Mouse (Mus musculus) adrenal gland, postnatal 4 days (tissue): ENCODE data around the gene H2-Q1. TPM values are rescaled to one million over a fixed set of nuclear protein-coding genes. Genes with fewer than 3 reads are reported as not detected.
"Not testable (repeated sequence)": the region's sequence is repeated elsewhere in the genome, so short reads cannot be mapped to it uniquely, and the experiment has no call there.

Experiments
- DNase-seq, 2 experiments: peaks; one replicate each; pipeline ENCODE4 v3.0.0; 2021 to 2022; ENCODE audit warnings: low spot score in 2 of 2, mixed read lengths in 2 of 2
- long read RNA-seq, 2 experiments: library from polyadenylated mRNA; stranded (forward); transcript quantifications; one replicate each; pipeline ENCODE4 v2.0.0; 2021
- total RNA-seq, 2 experiments: library from RNA; stranded (reverse); gene quantifications; 2 replicates each; pipeline ENCODE4 v1.2.3; 2021

Gene H2-Q1
- total RNA-seq, result 1 to 10 TPM; 1.2 to 1.6 TPM
- long read RNA-seq, experiment 1, partial matches to known transcripts, result 0 of 1 reads
- long read RNA-seq, experiment 1, other reads (novel, unspliced or antisense), result 1 of 1 reads
- long read RNA-seq, experiment 2, result 0 reads

- no peak for DNase-seq
Observed at GRCm38 (mm10) chr17:35320327-35321081, at the start of gene H2-Q1. Gene H2-Q1 (plus strand): TSS chr17:35320405.

- no peak for DNase-seq
Observed at GRCm38 (mm10) chr17:35272249-35272648, 48.0 kb upstream of the H2-Q1 start.

GRCm38 (mm10) chr17:35274770-35275169 is 45.4 kb upstream of the H2-Q1 start:
- DNase-seq, result peak; percentile 78 to 82

- no peak for DNase-seq
Observed at GRCm38 (mm10) chr17:35276304-35276864, 43.8 kb upstream of the H2-Q1 start.

- no peak for DNase-seq
Observed at GRCm38 (mm10) chr17:35278049-35278448, 42.2 kb upstream of the H2-Q1 start.

GRCm38 (mm10) chr17:35278957-35279688 is 41.1 kb upstream of the H2-Q1 start:
- DNase-seq, result no peak

GRCm38 (mm10) chr17:35280276-35280675 is 39.9 kb upstream of the H2-Q1 start:
- no peak for DNase-seq

GRCm38 (mm10) chr17:35285431-35285830 is 34.8 kb upstream of the H2-Q1 start:
- DNase-seq, result no peak

GRCm38 (mm10) chr17:35295796-35296195 is 24.4 kb upstream of the H2-Q1 start:
- peak in 1 of 2 experiments; percentile 38 for DNase-seq

GRCm38 (mm10) chr17:35300261-35300945 is 19.8 kb upstream of the H2-Q1 start:
- DNase-seq, result not testable (repeated sequence)

- peak; percentile 87 to 90 for DNase-seq
Observed at GRCm38 (mm10) chr17:35301645-35302258, 18.5 kb upstream of the H2-Q1 start.

- DNase-seq, result no peak
Observed at GRCm38 (mm10) chr17:35303271-35303670, 16.9 kb upstream of the H2-Q1 start.

- DNase-seq, result peak in 1 of 2 experiments; percentile 23
Observed at GRCm38 (mm10) chr17:35303756-35304350, 16.4 kb upstream of the H2-Q1 start.

GRCm38 (mm10) chr17:35304478-35304877 is 15.7 kb upstream of the H2-Q1 start:
- no peak for DNase-seq

- not testable (repeated sequence) for DNase-seq
Observed at GRCm38 (mm10) chr17:35304921-35305320, 15.3 kb upstream of the H2-Q1 start.

GRCm38 (mm10) chr17:35318671-35319070 is 1.5 kb upstream of the H2-Q1 start:
- DNase-seq, result no peak

- not testable (repeated sequence) for DNase-seq
Observed at GRCm38 (mm10) chr17:35325124-35325523, 4.9 kb downstream of the H2-Q1 start.

GRCm38 (mm10) chr17:35326000-35326399 is 5.8 kb downstream of the H2-Q1 start:
- not testable (repeated sequence) for DNase-seq

- DNase-seq, result not testable (repeated sequence)
Observed at GRCm38 (mm10) chr17:35329714-35330113, 9.5 kb downstream of the H2-Q1 start.

- DNase-seq, result not testable (repeated sequence)
Observed at GRCm38 (mm10) chr17:35331546-35331945, 11.3 kb downstream of the H2-Q1 start.
